Mouse (Mus musculus): ENCODE results near the gene Idh3b.

- TF ChIP-seq CTCF (IDR thresholded peaks at IDR 0.05; ENCODE audit: low read depth): no peak
- no peak for TF ChIP-seq EP300 (IDR thresholded peaks at IDR 0.05; ENCODE audit: low read depth)
These were observed 11.2 kb upstream of the Idh3b start for GRCm38 (mm10) chr2:130295331-130296133.

All from liver, postnatal 0 days (tissue).